Mouse (Mus musculus) kidney, adult 2 months (tissue): ENCODE measurements around the gene Cdiptos. TPM values are rescaled to one million over a fixed set of nuclear protein-coding genes. Genes with fewer than 3 reads are reported as not detected.

ENCODE experiments used
- DNase-seq: peaks from one replicate; pipeline ENCODE4 v3.0.0; 2021
- H3K27ac ChIP-seq: fragments of 200-500 bp; 2 replicates; pipeline ENCODE4 v1.5.1; 2012; ENCODE audit warnings: low read depth, low read length, control low read depth, inconsistent platforms; ENCODE audit not compliant: insufficient read depth
- H3K27me3 ChIP-seq: fragments of 200-500 bp; replicated peaks from 2 replicates; pipeline ENCODE4 v1.6.1; 2012; ENCODE audit warnings: mild to moderate bottlenecking, moderate library complexity, low read length, inconsistent platforms; ENCODE audit not compliant: control insufficient read depth, insufficient read depth
- H3K36me3 ChIP-seq: fragments of 200-500 bp; 2 replicates; pipeline ENCODE4 v1.6.1; 2012; ENCODE audit warnings: mild to moderate bottlenecking, moderate library complexity, low read length, inconsistent platforms; ENCODE audit not compliant: control insufficient read depth, insufficient read depth
- H3K4me1 ChIP-seq: fragments of 200-500 bp; 2 replicates; pipeline ENCODE4 v1.6.1; 2011; ENCODE audit warnings: low read length; ENCODE audit not compliant: control insufficient read depth, insufficient read depth
- H3K4me3 ChIP-seq: fragments of 200-500 bp; 2 replicates; pipeline ENCODE4 v1.5.1; 2011; ENCODE audit warnings: mild to moderate bottlenecking, low read depth, low read length, control low read depth; ENCODE audit not compliant: insufficient read depth
- CTCF ChIP-seq: fragments of 200-500 bp; conservative IDR thresholded peaks from 2 replicates; pipeline ENCODE4 v1.5.1; 2011; ENCODE audit warnings: low read depth, mild to moderate bottlenecking, control low read depth, low read length, moderate library complexity, mixed read lengths; ENCODE audit not compliant: insufficient read depth, insufficient read length
- POLR2A ChIP-seq: fragments of 200-500 bp; IDR thresholded peaks from one replicate; pipeline ENCODE4 v1.6.1; 2011; ENCODE audit warnings: low read depth, low read length, control low read depth
- WGBS: fragments of 180-500 bp; shearing (Covaris S2); methylation state at CpG from one replicate; pipeline ENCODE4 v1.1.7; 2018; 5-methylcytosine and 5-hydroxymethylcytosine counted together
- polyA plus RNA-seq: library from polyadenylated mRNA; depleted of rRNA; stranded (reverse); fragments of >200 nt; gene quantifications from 2 replicates; pipeline ENCODE4 v1.2.3, GENCODE M21; 2012

Cdiptos gene
- polyA plus RNA-seq, 1 experiment: 0.74 TPM

DNA sequence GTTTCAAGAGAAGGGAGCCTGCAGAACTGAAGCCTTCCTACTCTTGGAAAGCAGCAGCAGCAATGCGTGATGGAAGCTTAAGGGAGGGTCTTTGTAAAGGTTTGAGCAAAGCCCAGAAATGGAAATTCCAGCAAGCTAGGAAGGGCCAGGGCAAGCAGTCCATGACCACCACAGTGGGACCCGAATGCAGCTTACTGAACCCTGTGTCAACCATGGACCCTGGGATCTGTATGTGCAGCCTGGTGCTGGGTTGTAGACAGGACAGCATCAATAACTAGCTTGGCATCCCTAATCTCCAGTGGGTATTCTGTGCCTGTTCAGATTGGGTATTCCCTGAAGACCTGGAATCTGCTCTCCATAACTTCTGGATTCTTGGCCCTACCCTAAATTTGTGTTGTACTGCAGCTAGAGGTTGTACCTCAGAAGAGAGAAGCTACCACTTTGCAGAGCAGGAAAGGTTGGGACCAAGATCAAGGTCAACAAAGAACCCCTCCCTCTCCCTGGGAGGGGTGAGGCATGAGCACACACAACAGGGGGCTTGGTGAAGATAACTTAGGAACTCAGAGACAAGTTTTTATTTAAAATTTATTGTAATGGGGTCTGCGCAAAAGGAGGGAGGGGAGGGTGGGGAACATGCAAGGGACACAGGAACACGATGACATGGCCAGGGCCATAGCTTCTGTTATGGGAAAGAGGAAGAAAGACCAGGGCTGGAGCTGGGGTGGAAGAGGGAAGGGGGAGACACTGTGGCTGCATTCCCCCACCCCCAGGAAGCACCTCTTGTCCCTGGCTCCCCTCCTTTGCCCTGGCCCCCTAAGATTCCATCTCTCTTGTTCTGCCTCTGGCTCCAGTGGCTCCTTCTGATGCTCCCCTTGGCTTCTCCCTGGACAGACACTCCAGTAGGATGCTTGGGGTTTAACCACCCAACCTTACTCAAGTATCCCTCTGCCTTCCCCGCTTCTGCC lies 45.9 kb upstream of the Cdiptos start:
- no peak overlapping the region for H3K4me3 ChIP-seq
- peaks cover 17% of the 10 kb centered on the region for H3K4me1 ChIP-seq
- TF ChIP-seq POLR2A: no peak
- TF ChIP-seq CTCF: no peak
- no peaks in the 10 kb centered on the region for H3K27me3 ChIP-seq
- H3K36me3 ChIP-seq: no peaks in the 10 kb centered on the region
- DNase-seq: no peak
- no peak overlapping the region for H3K27ac ChIP-seq
- WGBS: 57% methylated on average over 5 of the region's 5 CpGs

DNA sequence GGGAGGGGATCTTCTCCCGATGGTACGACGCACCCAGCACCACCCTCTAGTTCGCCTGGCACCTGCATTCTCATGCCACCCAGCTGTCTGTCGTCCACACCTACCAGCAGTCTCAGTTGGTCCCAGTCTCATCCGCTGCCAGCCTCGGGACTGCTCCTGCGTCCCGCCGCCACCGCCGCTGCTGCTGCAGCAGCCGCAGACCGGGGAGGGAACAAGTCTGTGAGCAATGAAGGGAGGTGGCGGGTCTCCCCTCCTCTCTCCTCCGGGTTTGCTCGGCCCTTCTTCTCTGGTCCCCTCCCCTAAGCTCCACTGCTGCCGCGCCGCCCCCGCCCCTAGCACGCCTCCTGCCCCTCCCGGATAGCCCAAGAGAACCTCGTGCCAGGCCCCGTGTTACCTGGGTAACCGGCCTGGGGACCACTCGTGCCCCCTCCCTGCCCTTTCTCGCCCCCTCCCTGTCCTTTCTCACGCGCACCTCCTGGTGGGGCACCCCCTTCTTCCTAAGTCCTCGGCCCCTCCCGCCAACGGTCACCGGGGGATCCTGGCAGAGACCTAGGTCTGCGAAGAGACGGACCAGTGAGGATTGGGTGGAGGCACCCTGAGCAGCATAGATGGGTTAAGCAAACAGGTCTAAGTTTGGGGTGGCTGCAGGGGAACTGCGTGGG lies 45.1 kb upstream of the Cdiptos start, which contains the start of the genes Gm42742 and Prrt2:
Gene Gm42742, minus strand, starts transcription at position 197 of the 662 bp plus-strand sequence.
Gene Prrt2, minus strand, starts transcription at position 311 of the 662 bp plus-strand sequence.
- WGBS: 9% methylated on average over 37 of the region's 37 CpGs
- TF ChIP-seq POLR2A: no peak
- TF ChIP-seq CTCF: no peak
- peak; percentile 23 for DNase-seq
- Histone ChIP-seq H3K27ac (no peak within 1 kb of the TSS), H3K27me3 (no peaks in the 10 kb centered on the region), H3K36me3 (no peaks in the 10 kb centered on the region), H3K4me1 (peaks cover 17% of the 10 kb centered on the region), H3K4me3 (peak within 1 kb of the TSS; percentile 36; the same call in 1 of the 2 replicates)

DNA sequence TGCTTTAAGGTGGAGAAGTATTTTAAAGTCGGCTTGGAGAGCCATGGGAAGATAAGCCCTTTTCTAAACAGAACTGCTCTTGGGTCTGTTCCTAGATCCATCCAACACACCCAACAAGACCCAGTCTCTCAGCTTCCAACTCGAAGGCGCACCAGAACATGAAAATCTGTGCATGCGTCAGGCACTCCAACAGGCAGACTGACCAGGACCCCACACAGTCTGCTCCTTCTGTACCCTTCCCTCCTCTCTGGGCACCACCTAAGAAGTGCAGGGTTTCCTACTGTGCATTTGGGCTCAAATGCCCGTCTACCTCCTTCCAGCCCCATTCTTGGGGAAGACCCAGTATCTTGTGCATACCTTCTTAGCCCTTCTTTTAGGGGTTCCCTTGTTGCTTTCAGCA lies 44.6 kb upstream of the Cdiptos start:
- H3K4me3 ChIP-seq: peak overlapping the region; percentile 36; the same call in 1 of the 2 replicates
- TF ChIP-seq CTCF: no peak
- 48% methylated on average over 5 of the region's 5 CpGs for WGBS
- no peaks in the 10 kb centered on the region for H3K36me3 ChIP-seq
- no peaks in the 10 kb centered on the region for H3K27me3 ChIP-seq
- peaks cover 17% of the 10 kb centered on the region for H3K4me1 ChIP-seq
- no peak overlapping the region for H3K27ac ChIP-seq
- DNase-seq: no peak

DNA sequence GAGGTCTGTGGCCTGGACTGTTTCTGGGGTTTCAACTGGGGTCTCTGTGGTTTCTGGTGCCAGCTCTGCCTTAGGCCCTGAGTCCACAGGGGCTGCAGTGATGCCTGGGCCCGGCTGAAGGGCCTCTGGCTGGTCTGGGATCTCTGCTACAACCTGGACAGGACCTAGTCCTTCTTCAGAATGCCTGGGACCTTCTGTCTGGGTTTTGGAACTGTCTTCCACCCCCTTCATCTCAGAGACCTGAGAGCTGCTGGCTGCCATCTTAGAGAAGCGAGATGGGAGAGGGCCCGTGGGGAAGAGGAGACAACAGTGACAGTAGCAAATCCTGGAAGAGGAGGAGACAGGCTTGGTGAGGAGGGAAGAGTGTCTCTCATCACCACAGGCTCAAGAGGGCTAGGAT lies 44.1 kb upstream of the Cdiptos start:
- no peak for DNase-seq
- TF ChIP-seq POLR2A (no peak), CTCF (no peak)
- H3K27me3 ChIP-seq: no peaks in the 10 kb centered on the region
- no peak overlapping the region for H3K27ac ChIP-seq
- 74% methylated on average over 3 of the region's 3 CpGs for WGBS
- H3K4me1 ChIP-seq: peaks cover 17% of the 10 kb centered on the region
- no peak overlapping the region for H3K4me3 ChIP-seq
- H3K36me3 ChIP-seq: no peaks in the 10 kb centered on the region

DNA sequence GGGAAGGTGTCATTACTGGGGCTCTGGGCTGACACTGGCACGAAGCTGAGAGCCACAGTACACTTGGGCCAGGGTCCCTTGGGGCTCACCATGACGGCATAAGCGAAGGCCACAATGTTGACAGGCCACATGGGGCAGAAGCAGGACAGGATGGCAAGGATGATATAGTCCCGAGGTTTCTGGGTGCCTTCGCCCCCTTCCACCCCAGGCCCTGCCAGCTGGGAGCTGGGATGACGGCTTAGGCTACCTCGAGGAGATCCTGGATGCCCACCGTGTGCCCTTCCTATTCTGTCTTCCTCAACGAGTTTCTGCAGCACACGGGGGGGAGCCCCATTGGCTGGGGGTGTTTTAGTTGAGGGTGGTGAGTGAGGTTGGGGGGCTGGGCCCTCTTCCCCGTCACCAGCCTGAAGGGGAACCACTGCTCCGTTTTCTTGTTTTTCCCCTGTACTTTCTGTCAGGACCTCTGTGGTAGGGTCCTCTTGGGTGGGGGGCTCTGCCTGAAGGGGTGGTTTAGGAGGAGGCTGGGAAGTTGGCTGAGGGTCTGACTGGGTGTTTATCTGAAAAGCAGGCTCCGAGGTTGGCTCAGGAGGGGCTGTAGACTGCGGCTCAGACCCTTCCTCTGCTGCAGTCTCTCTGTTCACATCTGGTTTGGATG lies 43.5 kb upstream of the Cdiptos start:
- no peaks in the 10 kb centered on the region for H3K27me3 ChIP-seq
- no peaks in the 10 kb centered on the region for H3K36me3 ChIP-seq
- WGBS: 80% methylated on average over 14 of the region's 14 CpGs
- TF ChIP-seq POLR2A (no peak), CTCF (no peak)
- DNase-seq: no peak
- H3K4me1 ChIP-seq: peaks cover 11% of the 10 kb centered on the region
- H3K4me3 ChIP-seq: no peak overlapping the region
- H3K27ac ChIP-seq: no peak overlapping the region

DNA sequence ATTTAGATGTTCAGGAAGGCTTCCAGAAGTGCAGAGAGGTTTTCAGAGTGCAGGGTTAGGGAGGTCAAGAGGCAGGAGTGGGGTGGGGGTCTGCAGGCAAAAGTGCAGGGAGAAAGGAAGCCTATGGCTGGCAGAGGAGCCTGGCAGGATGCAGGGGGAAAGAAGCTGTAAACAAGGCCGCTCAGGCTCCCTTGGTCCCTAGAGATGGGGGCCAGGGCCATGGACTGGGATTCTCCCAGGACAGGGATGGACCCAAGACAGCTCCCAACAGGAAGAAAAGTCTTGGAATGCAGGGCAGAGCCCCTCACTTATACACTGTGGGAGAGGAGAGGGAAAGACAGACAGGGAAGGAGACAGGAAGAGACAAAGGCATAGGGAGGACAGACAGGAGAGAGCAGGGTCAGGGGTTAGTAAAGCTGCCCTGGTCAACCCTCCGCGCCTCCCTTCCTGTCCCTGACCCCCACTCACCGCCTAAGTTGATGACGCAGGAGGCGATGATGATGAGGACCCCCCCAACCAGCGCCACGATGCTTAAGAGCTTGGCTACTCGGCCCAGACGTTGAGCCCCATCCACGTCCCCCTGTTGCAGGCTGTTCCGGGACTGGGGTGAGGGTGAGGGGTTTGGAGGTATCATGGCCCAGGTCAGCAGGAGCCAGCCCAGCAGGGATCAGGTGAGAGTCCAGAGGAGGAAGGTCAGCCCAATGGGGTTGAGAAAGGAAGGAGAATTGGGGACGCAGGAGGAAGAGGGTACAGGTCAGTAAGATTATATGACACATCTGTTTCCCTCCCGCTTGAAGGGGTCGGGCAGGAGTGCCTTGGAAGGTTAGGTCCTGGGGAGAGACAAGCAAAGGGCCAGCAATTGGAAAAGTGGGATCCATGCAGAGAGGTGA lies 42.8 kb upstream of the Cdiptos start:
- TF ChIP-seq POLR2A (no peak), CTCF (no peak)
- Histone ChIP-seq H3K4me1 (peaks cover 6% of the 10 kb centered on the region; the same call in 1 of the 2 replicates), H3K36me3 (no peaks in the 10 kb centered on the region), H3K4me3 (no peak overlapping the region), H3K27ac (no peak overlapping the region; the same call in 1 of the 2 replicates), H3K27me3 (no peaks in the 10 kb centered on the region)
- no peak for DNase-seq
- 53% methylated on average over 15 of the region's 15 CpGs for WGBS
